Comparison of ENCODE assay signal across 23 mouse cellular contexts in genomic region chr5:134565696-134566095, GRCm38 (mm10). TPM values are rescaled to one million over a fixed set of nuclear protein-coding genes. Genes with fewer than 3 reads are reported as not detected.
DNase-seq lines count a peak whose midpoint lies in the region; ATAC-seq and TF ChIP-seq lines count a peak whose summit lies in the region.
"Had no signal": no experiment of that assay in that cellular context is flagged by ENCODE, and none has a peak within 500 bp of the region (broad histone marks: within the 10 kb centered on the region; RNA-seq: fewer than 3 reads in every experiment).

No protein-coding gene starts in this region.

- ATAC-seq in limb, embryonic 12.5 days (ENCODE audit: insufficient number of reproducible peaks, insufficient read depth, low FRiP score, low TSS enrichment, low read depth): no peak
- no peak for ATAC-seq in hindbrain, postnatal 0 days
- ATAC-seq: activated CD4-positive, CD25-positive, alpha-beta regulatory T cell, adult 4 months; CD4-positive, CD25-positive, alpha-beta regulatory T cell, adult 4 months; forebrain, embryonic 13.5 days; forebrain, embryonic 16.5 days; Patski had no signal

- H3K4me2 ChIP-seq in limb, embryonic 12.5 days: no peak overlapping the region
- no peak overlapping the region for H3K4me2 ChIP-seq in CH12.LX (ENCODE audit: insufficient read depth, low read depth, poor library complexity, severe bottlenecking)
- H3K4me2 ChIP-seq in hindbrain, postnatal 0 days (ENCODE audit: low read depth, low read length): no peak overlapping the region
- H3K4me2 ChIP-seq: embryonic facial prominence, embryonic 12.5 days; forebrain, embryonic 13.5 days had no signal

- no peak for TF ChIP-seq CTCF in CH12.LX (conservative IDR thresholded peaks at IDR 0.05 in 1 of 2, IDR thresholded peaks at IDR 0.05 in 1 of 2; ENCODE audit: low read depth in 2 of 2, low read length in 2 of 2)
- no peak for TF ChIP-seq CTCF in hindbrain, postnatal 0 days (IDR thresholded peaks at IDR 0.05; ENCODE audit: low read depth)

- H3K4me1 ChIP-seq in limb, embryonic 12.5 days (replicated peaks): peaks cover 10% of the 10 kb centered on the region
- peaks cover 16% of the 10 kb centered on the region for H3K4me1 ChIP-seq in limb, embryonic 10.5 days
- peaks cover 8 to 47% of the 10 kb centered on the region in 2 experiments for H3K4me1 ChIP-seq in CH12.LX (ENCODE audit: control insufficient read depth in 1 of 2, insufficient read depth in 2 of 2)
- no peaks in the 10 kb centered on the region for H3K4me1 ChIP-seq in hindbrain, postnatal 0 days (ENCODE audit: insufficient read depth, low read length)

- WGBS in limb, embryonic 12.5 days: 91% methylated on average over 6 of the region's 6 CpGs
- 95% methylated on average over 6 of the region's 6 CpGs for WGBS in limb, embryonic 10.5 days
- 96% methylated on average over 6 of the region's 6 CpGs for WGBS in hindbrain, postnatal 0 days

- dilution Hi-C loops in CH12.LX (cut with MboI; ENCODE audit: extremely low pct_ligation_motif_present, extremely low pct_unique_long_range_greater_than_20kb, low sequenced_read_pairs): no loop called here

- H3K79me2 ChIP-seq in CH12.LX (replicated peaks; ENCODE audit: control insufficient read depth, extremely low read depth, insufficient read depth, poor library complexity, severe bottlenecking): no peaks in the 10 kb centered on the region

- 0 out of 2 replicates have a peak overlapping the region, but pooled peaks have one; percentile 2 for H3K27ac ChIP-seq in limb, embryonic 12.5 days
- H3K27ac ChIP-seq in limb, embryonic 10.5 days: no peak overlapping the region
- no peak overlapping the region for H3K27ac ChIP-seq in CH12.LX (ENCODE audit: insufficient read depth, low read depth)
- no peak overlapping the region for H3K27ac ChIP-seq in hindbrain, postnatal 0 days
- H3K27ac ChIP-seq: embryonic facial prominence, embryonic 10.5 days; embryonic facial prominence, embryonic 12.5 days; forebrain, embryonic 13.5 days had no signal

- no peaks in the 10 kb centered on the region for H3K9me3 ChIP-seq in limb, embryonic 12.5 days
- H3K9me3 ChIP-seq in limb, embryonic 10.5 days (replicated peaks): no peaks in the 10 kb centered on the region
- no peaks in the 10 kb centered on the region for H3K9me3 ChIP-seq in CH12.LX (replicated peaks; ENCODE audit: low read length)
- no peaks in the 10 kb centered on the region for H3K9me3 ChIP-seq in hindbrain, postnatal 0 days (ENCODE audit: low read length)
- H3K9me3 ChIP-seq: embryonic facial prominence, embryonic 10.5 days; embryonic facial prominence, embryonic 12.5 days; forebrain, embryonic 13.5 days had no signal

- peak; percentile 43; the same call in 1 of the 2 replicates for TF ChIP-seq EP300 in CH12.LX (IDR thresholded peaks at IDR 0.05; ENCODE audit: low read length)

- no peak for TF ChIP-seq POLR2A in CH12.LX (IDR thresholded peaks at IDR 0.05; ENCODE audit: low read depth, low read length)

- H3K9ac ChIP-seq in limb, embryonic 12.5 days (replicated peaks): no peak overlapping the region
- H3K9ac ChIP-seq in CH12.LX (ENCODE audit: insufficient read depth, low read depth): no peak overlapping the region
- H3K9ac ChIP-seq in hindbrain, postnatal 0 days (replicated peaks; ENCODE audit: low read length): no peak overlapping the region
- H3K9ac ChIP-seq: embryonic facial prominence, embryonic 12.5 days; forebrain, embryonic 13.5 days had no signal

- no peak overlapping the region for H3K4me3 ChIP-seq in limb, embryonic 12.5 days (replicated peaks)
- H3K4me3 ChIP-seq in limb, embryonic 10.5 days: no peak overlapping the region
- H3K4me3 ChIP-seq in CH12.LX (replicated peaks in 1 of 3; ENCODE audit: low read depth in 2 of 3, low read length in 2 of 3, poor library complexity in 1 of 3): no peak overlapping the region
- H3K4me3 ChIP-seq in hindbrain, postnatal 0 days (ENCODE audit: low read length): no peak overlapping the region
- H3K4me3 ChIP-seq: embryonic facial prominence, embryonic 10.5 days; embryonic facial prominence, embryonic 12.5 days; forebrain, embryonic 13.5 days had no signal

- TF ChIP-seq RAD21 in CH12.LX (IDR thresholded peaks at IDR 0.05; ENCODE audit: low read depth, low read length): no peak

- H3K36me3 ChIP-seq in limb, embryonic 12.5 days: no peaks in the 10 kb centered on the region
- no peaks in the 10 kb centered on the region for H3K36me3 ChIP-seq in limb, embryonic 10.5 days
- H3K36me3 ChIP-seq in CH12.LX (replicated peaks in 1 of 2; ENCODE audit: control insufficient read depth in 1 of 2, insufficient read depth in 1 of 2, low read length in 1 of 2): no peaks in the 10 kb centered on the region
- no peaks in the 10 kb centered on the region for H3K36me3 ChIP-seq in splenic B cell, adult 2 months (ENCODE audit: control insufficient read depth, insufficient read depth, low read length, poor library complexity, severe bottlenecking)
- no peaks in the 10 kb centered on the region for H3K36me3 ChIP-seq in hindbrain, postnatal 0 days (ENCODE audit: insufficient read depth, low read length)
- H3K36me3 ChIP-seq: embryonic facial prominence, embryonic 10.5 days; embryonic facial prominence, embryonic 12.5 days had no signal

- DNase-seq in limb, embryonic 10.5 days (ENCODE audit: low spot score): no peak
- peak; percentile 47 for DNase-seq in CH12.LX (ENCODE audit: extremely low read depth)
- DNase-seq in splenic B cell, adult 2 months (ENCODE audit: low read depth, low spot score): peak; percentile 20
- DNase-seq in hindbrain, postnatal 0 days (ENCODE audit: low spot score): no peak
- DNase-seq: adrenal gland, adult 8-10 months; adrenal gland, postnatal 14 days; adrenal gland, postnatal 36 days; B cell, adult 2 months; cerebellum, adult 11-12 months; cerebellum, adult 2 months; cerebellum, adult 9-10 months; cerebellum, postnatal 10 days; cerebellum, postnatal 25 days had no signal

- in situ Hi-C loops in CH12.LX (cut with MboI; ENCODE audit: low pct_ligation_motif_present, low pct_unique_long_range_greater_than_20kb, low sequenced_read_pairs): no loop called here

- H3K27me3 ChIP-seq in limb, embryonic 12.5 days: no peaks in the 10 kb centered on the region
- no peaks in the 10 kb centered on the region for H3K27me3 ChIP-seq in limb, embryonic 10.5 days (ENCODE audit: low read depth, poor library complexity, severe bottlenecking)
- no peaks in the 10 kb centered on the region for H3K27me3 ChIP-seq in CH12.LX (replicated peaks)
- H3K27me3 ChIP-seq in splenic B cell, adult 2 months (ENCODE audit: control insufficient read depth, insufficient read depth, low read length, poor library complexity, severe bottlenecking): no peaks in the 10 kb centered on the region
- H3K27me3 ChIP-seq in hindbrain, postnatal 0 days (ENCODE audit: insufficient read depth, low read length): no peaks in the 10 kb centered on the region
- H3K27me3 ChIP-seq: embryonic facial prominence, embryonic 12.5 days; forebrain, embryonic 13.5 days; Patski had no signal

TF ChIP-seq in CH12.LX, 34 proteins besides CTCF, POLR2A, EP300 and RAD21:
- TF ChIP-seq MEF2A (IDR thresholded peaks at IDR 0.05; ENCODE audit: borderline replicate concordance, low read depth, low read length): peak; percentile 61; the same call in 1 of the 2 replicates
- TF ChIP-seq ETS1 (conservative IDR thresholded peaks at IDR 0.05; ENCODE audit: low read depth, low read length): peak; percentile 18; the same call in 1 of the 2 replicates
- 0 out of 2 replicates have a peak, but pooled peaks have one; percentile 18 for TF ChIP-seq MAFK (IDR thresholded peaks at IDR 0.05; ENCODE audit: insufficient replicate concordance, low read length)
- TF ChIP-seq E2F4 (IDR thresholded peaks at IDR 0.05; ENCODE audit: insufficient replicate concordance, low read depth, low read length): no peak

RNA-seq across cellular contexts. Expression of gene Syna, which starts 5.7 kb away (rescaled TPM):
- polyA plus RNA-seq in limb, embryonic 12.5 days (2016; fragmentation: Nextera tagmentation; extraction: Ambion mirVana): 0.12 TPM in 1 of 2 replicates, not detected in the other
- polyA plus RNA-seq in limb, embryonic 10.5 days (2016; fragmentation: Nextera tagmentation; extraction: Ambion mirVana): 0.06 and 0.08 TPM in 2 replicates
- total RNA-seq in CH12.LX (2012; rRNA removed): 0.08 and 0.13 TPM in 2 replicates
- 0.13 TPM in 1 of 2 replicates, not detected in the other for total RNA-seq in CH12.LX (2014; rRNA removed)
- 2.3 and 4.0 TPM in 2 replicates for polyA plus RNA-seq in CH12.LX (2012; ENCODE audit: insufficient read length, low read depth)
- not detected in 2 replicates for total RNA-seq in hindbrain, postnatal 0 days (2014; rRNA removed)
- polyA plus RNA-seq in hindbrain, postnatal 0 days (2015; fragmentation: Nextera tagmentation; extraction: Ambion mirVana): 0.81 TPM in 2 replicates
- total RNA-seq: adrenal gland, adult 18-20 months; adrenal gland, adult 8-10 months; adrenal gland, postnatal 14 days; adrenal gland, postnatal 36 days had no signal
- polyA plus RNA-seq: embryonic facial prominence, embryonic 10.5 days; forebrain, embryonic 11.5 days had no signal

RNA-seq across cellular contexts. Expression of gene Clip2, which starts 13.5 kb away (rescaled TPM):
- polyA plus RNA-seq in limb, embryonic 12.5 days (2016; fragmentation: Nextera tagmentation; extraction: Ambion mirVana): 6.3 and 6.6 TPM in 2 replicates
- polyA plus RNA-seq in limb, embryonic 10.5 days (2016; fragmentation: Nextera tagmentation; extraction: Ambion mirVana): 5.9 and 7.1 TPM in 2 replicates
- total RNA-seq in CH12.LX (2012; rRNA removed): 6.5 and 8.7 TPM in 2 replicates
- total RNA-seq in CH12.LX (2014; rRNA removed): 4.7 and 5.4 TPM in 2 replicates
- polyA plus RNA-seq in CH12.LX (2012; ENCODE audit: insufficient read length, low read depth): 15.7 and 16.7 TPM in 2 replicates
- total RNA-seq in hindbrain, postnatal 0 days (2014; rRNA removed): 133 and 150 TPM in 2 replicates
- polyA plus RNA-seq in hindbrain, postnatal 0 days (2015; fragmentation: Nextera tagmentation; extraction: Ambion mirVana): 10.7 and 10.9 TPM in 2 replicates

RNA-seq across cellular contexts. Expression of gene Rfc2, which starts 15.5 kb away (rescaled TPM):
- polyA plus RNA-seq in limb, embryonic 12.5 days (2016; fragmentation: Nextera tagmentation; extraction: Ambion mirVana): 325 and 350 TPM in 2 replicates
- polyA plus RNA-seq in limb, embryonic 10.5 days (2016; fragmentation: Nextera tagmentation; extraction: Ambion mirVana): 431 and 443 TPM in 2 replicates
- total RNA-seq in CH12.LX (2012; rRNA removed) (223 and 237 TPM in 2 replicates), CH12.LX (2014; rRNA removed) (219 and 222 TPM in 2 replicates)
- 267 and 283 TPM in 2 replicates for polyA plus RNA-seq in CH12.LX (2012; ENCODE audit: insufficient read length, low read depth)
- total RNA-seq in hindbrain, postnatal 0 days (2014; rRNA removed): 50.9 and 76.3 TPM in 2 replicates
- polyA plus RNA-seq in hindbrain, postnatal 0 days (2015; fragmentation: Nextera tagmentation; extraction: Ambion mirVana): 164 and 168 TPM in 2 replicates

RNA-seq across cellular contexts. Expression of gene Lat2, which starts 49.1 kb away (rescaled TPM):
- polyA plus RNA-seq in limb, embryonic 12.5 days (2016; fragmentation: Nextera tagmentation; extraction: Ambion mirVana): 2.8 and 3.9 TPM in 2 replicates
- 4.0 and 4.5 TPM in 2 replicates for polyA plus RNA-seq in limb, embryonic 10.5 days (2016; fragmentation: Nextera tagmentation; extraction: Ambion mirVana)
- total RNA-seq in CH12.LX (2012; rRNA removed) (89.7 and 100 TPM in 2 replicates), CH12.LX (2014; rRNA removed) (121 and 130 TPM in 2 replicates)
- 108 and 112 TPM in 2 replicates for polyA plus RNA-seq in CH12.LX (2012; ENCODE audit: insufficient read length, low read depth)
- total RNA-seq in hindbrain, postnatal 0 days (2014; rRNA removed): 0.93 and 2.8 TPM in 2 replicates
- 1.6 and 4.8 TPM in 2 replicates for polyA plus RNA-seq in hindbrain, postnatal 0 days (2015; fragmentation: Nextera tagmentation; extraction: Ambion mirVana)

Comparison
In these comparisons a context has a peak if more than half of its experiments do, and no peak if none do; other contexts are left out.
1. DNase-seq: peak in CH12.LX (single experiment) and splenic B cell, adult 2 months (single experiment); none in limb, embryonic 10.5 days (single experiment) and hindbrain, postnatal 0 days (single experiment).